Mouse (Mus musculus) ovary, postnatal 36 days (tissue): ENCODE results near the gene Pip4k2c.
A peak's percentile ranks its signal among the peaks of the same experiment; 100 is the strongest.

ENCODE experiments used
- DNase-seq: peaks from one replicate; pipeline ENCODE4 v3.0.0; 2022; ENCODE audit warnings: low spot score, mixed read lengths

Pip4k2c gene

GRCm38 (mm10) chr10:127211414-127211854 is at the start of gene Pip4k2c:
Gene Pip4k2c, minus strand, starts transcription at chr10:127211585.
- DNase-seq: peak; percentile 93

- DNase-seq: no peak
Observed at GRCm38 (mm10) chr10:127258489-127258888, 47.1 kb upstream of the Pip4k2c start.

- DNase-seq: no peak
Observed at GRCm38 (mm10) chr10:127257790-127258189, 46.4 kb upstream of the Pip4k2c start.

GRCm38 (mm10) chr10:127255625-127256345 is 44.4 kb upstream of the Pip4k2c start:
- DNase-seq: peak; percentile 65

- DNase-seq: no peak
Observed at GRCm38 (mm10) chr10:127250810-127251209, 39.4 kb upstream of the Pip4k2c start.

- no peak for DNase-seq
Observed at GRCm38 (mm10) chr10:127238241-127238824, 26.9 kb upstream of the Pip4k2c start.

GRCm38 (mm10) chr10:127236541-127236940 is 25.2 kb upstream of the Pip4k2c start:
- DNase-seq: no peak

GRCm38 (mm10) chr10:127233141-127233540 is 21.8 kb upstream of the Pip4k2c start:
- no peak for DNase-seq

GRCm38 (mm10) chr10:127231741-127232140 is 20.4 kb upstream of the Pip4k2c start:
- DNase-seq: no peak

- DNase-seq: no peak
Observed at GRCm38 (mm10) chr10:127230693-127231092, 19.3 kb upstream of the Pip4k2c start.

GRCm38 (mm10) chr10:127228897-127229296 is 17.5 kb upstream of the Pip4k2c start:
- DNase-seq: no peak

- no peak for DNase-seq
Observed at GRCm38 (mm10) chr10:127227163-127227562, 15.8 kb upstream of the Pip4k2c start.

GRCm38 (mm10) chr10:127226318-127226895 is 15.0 kb upstream of the Pip4k2c start:
- peak; percentile 54 for DNase-seq

GRCm38 (mm10) chr10:127225732-127226131 is 14.3 kb upstream of the Pip4k2c start:
- DNase-seq: no peak

- DNase-seq: no peak
Observed at GRCm38 (mm10) chr10:127225213-127225612, 13.8 kb upstream of the Pip4k2c start.

- no peak for DNase-seq
Observed at GRCm38 (mm10) chr10:127218339-127218738, 7.0 kb upstream of the Pip4k2c start.

- no peak for DNase-seq
Observed at GRCm38 (mm10) chr10:127217177-127217576, 5.8 kb upstream of the Pip4k2c start.

GRCm38 (mm10) chr10:127216456-127216855 is 5.1 kb upstream of the Pip4k2c start:
- no peak for DNase-seq

- no peak for DNase-seq
Observed at GRCm38 (mm10) chr10:127214422-127214803, 3.0 kb upstream of the Pip4k2c start.

- DNase-seq: no peak
Observed at GRCm38 (mm10) chr10:127213704-127214421, 2.5 kb upstream of the Pip4k2c start.

GRCm38 (mm10) chr10:127213272-127213671 is 1.9 kb upstream of the Pip4k2c start:
- DNase-seq: no peak

GRCm38 (mm10) chr10:127210961-127211405 is 402 bp downstream of the Pip4k2c start:
- peak; percentile 28 for DNase-seq
